Mouse (Mus musculus) G1E (cell line): ENCODE measurements around the gene Gm10118. TPM values are rescaled to one million over a fixed set of nuclear protein-coding genes. Genes with fewer than 3 reads are reported as not detected.

Source experiments
- polyA plus RNA-seq: library from polyadenylated mRNA; stranded (reverse); fragments of >175 nt; gene quantifications from 2 replicates; pipeline ENCODE4 v1.2.3, GENCODE M21; 2012
- total RNA-seq, 2 experiments: library from RNA; stranded (forward) in 1 of 2; stranded (reverse) in 1 of 2; fragments of 200-1000 nt in 1 of 2; fragments of >200 nt in 1 of 2; fragmentation: Nextera tagmentation in 1 of 2; gene quantifications; 2 replicates each; pipeline ENCODE4 v1.2.3; 2014 to 2017

Gm10118 gene
- total and polyA plus RNA-seq, 3 experiments = 0.05 TPM; not detected in 2

Other genes starting within 250 kb of the Gm10118 start
- not detected in 2 replicates for gene Lrrtm3, start 162.8 kb upstream of the Gm10118 start, total RNA-seq (2014; fragmentation: Nextera tagmentation)
- 0.06 TPM in 1 of 2 replicates, not detected in the other for gene Lrrtm3, start 162.8 kb upstream of the Gm10118 start, total RNA-seq (2017)
- gene Lrrtm3, start 162.8 kb upstream of the Gm10118 start, polyA plus RNA-seq = not detected in 2 replicates